Mouse (Mus musculus) ES-E14 (cell line): ENCODE measurements around the gene Srpk2. TPM values are rescaled to one million over a fixed set of nuclear protein-coding genes. Genes with fewer than 3 reads are reported as not detected.

Source experiments
- DNase-seq: peaks from one replicate; pipeline ENCODE4 v3.0.0-alpha.2; 2013; ENCODE audit warnings: low read depth, low spot score
- H3K27ac ChIP-seq: 2 replicates; pipeline ENCODE4 v1.5.1; 2012; ENCODE audit warnings: low read depth, mild to moderate bottlenecking, low read length, moderate library complexity, mixed read lengths; ENCODE audit not compliant: poor library complexity, insufficient read depth, severe bottlenecking
- H3K36me3 ChIP-seq: 2 replicates; pipeline ENCODE4 v1.6.1; 2012; ENCODE audit warnings: mild to moderate bottlenecking, low read length, moderate library complexity, mixed read lengths; ENCODE audit not compliant: control insufficient read depth, poor library complexity, insufficient read depth, severe bottlenecking
- H3K4me1 ChIP-seq, 2 experiments: fragments of 150-350 bp in 1 of 2; sonication (generic) in 1 of 2; 2 replicates each; pipeline ENCODE4 v1.6.1; 2012; ENCODE audit warnings: low read length in 2 of 2, mild to moderate bottlenecking in 1 of 2, mixed read lengths in 1 of 2; ENCODE audit not compliant: control insufficient read depth in 2 of 2, insufficient read depth in 2 of 2, poor library complexity in 1 of 2
- H3K4me3 ChIP-seq, 2 experiments: fragments of 150-350 bp in 1 of 2; sonication (generic) in 1 of 2; 2 replicates each; pipeline ENCODE4 v1.5.1; 2012; ENCODE audit warnings: low read length in 2 of 2, low read depth in 1 of 2, mild to moderate bottlenecking in 1 of 2, mixed read lengths in 1 of 2; ENCODE audit not compliant: insufficient read depth in 1 of 2, poor library complexity in 1 of 2, severe bottlenecking in 1 of 2
- H3K9ac ChIP-seq: 2 replicates; pipeline ENCODE4 v1.6.1; 2012; ENCODE audit warnings: low read depth, mild to moderate bottlenecking, low read length, mixed read lengths; ENCODE audit not compliant: poor library complexity, insufficient read depth, severe bottlenecking
- H3K9me3 ChIP-seq: fragments of 150-350 bp; sonication (generic); 2 replicates; pipeline ENCODE4 v1.6.1; 2012; ENCODE audit warnings: low read depth, mild to moderate bottlenecking, low read length; ENCODE audit not compliant: control insufficient read depth, insufficient read depth
- CHD2 ChIP-seq: IDR thresholded peaks from 2 replicates; pipeline ENCODE4 v1.6.1; 2014; ENCODE audit warnings: mild to moderate bottlenecking, low read depth, low read length, inconsistent platforms
- HCFC1 ChIP-seq: IDR thresholded peaks from 2 replicates; pipeline ENCODE4 v1.6.1; 2012; ENCODE audit warnings: low read length, inconsistent platforms, borderline replicate concordance; ENCODE audit not compliant: insufficient read depth
- MAFK ChIP-seq: IDR thresholded peaks from 2 replicates; pipeline ENCODE4 v1.6.1; 2014; ENCODE audit warnings: mild to moderate bottlenecking, low read depth, low read length, inconsistent platforms; ENCODE audit not compliant: insufficient read depth
- ZC3H11A ChIP-seq: IDR thresholded peaks from 2 replicates; pipeline ENCODE4 v1.6.1; 2012; ENCODE audit warnings: low read depth, mild to moderate bottlenecking, inconsistent platforms, low read length, borderline replicate concordance
- ZNF384 ChIP-seq: IDR thresholded peaks from 2 replicates; pipeline ENCODE4 v1.6.1; 2012; ENCODE audit warnings: low read depth, low read length, inconsistent platforms
- in situ Hi-C, 2 experiments: fragments of 600-800 bp; cut with MboI; formaldehyde crosslinking; loops; one replicate each; pipeline ENCODE4 v1.15.1; 2025; ENCODE audit warnings: low sequenced_read_pairs in 2 of 2, inconsistent platforms in 1 of 2; ENCODE audit not compliant: unreplicated experiment in 2 of 2
- total RNA-seq: library from RNA; depleted of rRNA; stranded (reverse); fragments of 300-350 nt; gene quantifications from 2 replicates; pipeline ENCODE4 v1.2.3, GENCODE M21; 2012

Srpk2 gene
- total RNA-seq, 1 experiment = 23.3 TPM

DNA sequence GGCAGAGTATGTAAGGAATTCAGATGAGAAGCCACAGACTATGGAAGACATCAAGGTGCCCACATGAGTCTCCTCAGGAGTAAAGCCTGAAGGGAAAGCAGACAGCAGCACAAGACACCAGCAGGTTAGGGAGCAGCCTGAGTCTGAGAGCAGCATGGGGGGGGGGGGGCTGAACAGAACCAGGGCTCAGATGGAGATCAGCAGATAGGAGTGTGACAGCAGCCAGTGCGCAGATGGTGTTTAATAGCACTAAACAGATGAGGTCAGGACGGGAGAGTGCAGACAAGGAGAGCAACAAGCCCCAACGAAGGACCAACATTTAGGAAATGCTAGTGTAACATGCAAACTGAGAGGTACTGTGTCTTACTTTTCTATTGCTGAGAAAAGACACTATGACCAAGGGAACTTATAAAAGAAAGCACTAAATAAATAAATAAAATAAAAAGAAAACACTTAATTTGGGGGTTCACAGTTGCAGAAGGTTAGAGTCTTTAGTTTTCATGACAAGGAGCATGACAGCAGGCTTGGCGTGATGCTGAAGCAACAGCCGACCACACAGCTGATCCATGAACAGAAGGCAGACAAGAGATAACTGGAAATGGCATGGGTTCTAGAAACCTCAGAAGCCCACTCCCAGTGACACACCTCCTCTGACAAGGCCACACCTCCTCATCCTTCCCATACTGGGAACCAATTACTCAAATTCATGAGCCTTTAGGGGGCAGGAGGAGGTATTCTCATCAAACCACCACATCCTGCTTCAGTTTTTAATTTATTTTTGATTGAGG is 84.5 kb downstream of the Srpk2 start:
- Histone ChIP-seq H3K9ac (no peak overlapping the region), H3K4me1 (peaks cover 6 to 22% of the 10 kb centered on the region in 2 experiments; a peak in 2 of 4 replicates), H3K9me3 (no peaks in the 10 kb centered on the region), H3K36me3 (no peaks in the 10 kb centered on the region), H3K27ac (no peak overlapping the region), H3K4me3 (no peak overlapping the region)
- no peak for TF ChIP-seq ZC3H11A
- TF ChIP-seq ZNF384 = no peak
- no peak for TF ChIP-seq MAFK
- TF ChIP-seq CHD2 = no peak
- no peak for TF ChIP-seq HCFC1
- in situ Hi-C loops = no loop called here
- no peak for DNase-seq

DNA sequence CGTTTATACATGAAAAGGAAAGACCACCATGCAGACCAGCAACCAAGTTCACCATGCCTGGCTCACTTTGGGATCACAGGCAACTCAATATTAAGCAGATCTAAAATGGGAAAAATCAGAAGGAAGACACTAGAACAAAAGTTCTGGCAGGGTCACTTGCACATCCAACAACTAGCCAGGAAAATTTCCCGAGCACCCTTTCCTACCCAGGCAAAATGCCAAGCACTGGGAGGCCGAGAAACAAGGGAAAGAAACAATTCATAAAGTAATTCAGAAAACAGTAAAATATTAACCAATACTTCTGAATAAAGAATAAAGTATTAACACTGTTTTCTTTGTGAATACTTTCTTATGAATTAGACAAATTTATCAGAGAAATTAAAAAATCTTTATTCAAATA is 85.2 kb downstream of the Srpk2 start:
- Histone ChIP-seq H3K36me3 (no peaks in the 10 kb centered on the region), H3K4me1 (peaks cover 6 to 22% of the 10 kb centered on the region in 2 experiments; a peak in 2 of 4 replicates), H3K9ac (no peak overlapping the region), H3K9me3 (no peaks in the 10 kb centered on the region), H3K27ac (no peak overlapping the region), H3K4me3 (no peak overlapping the region)
- TF ChIP-seq ZC3H11A (no peak), ZNF384 (no peak), CHD2 (no peak), MAFK (no peak), HCFC1 (no peak)
- no peak for DNase-seq
- in situ Hi-C loops = no loop called here

DNA sequence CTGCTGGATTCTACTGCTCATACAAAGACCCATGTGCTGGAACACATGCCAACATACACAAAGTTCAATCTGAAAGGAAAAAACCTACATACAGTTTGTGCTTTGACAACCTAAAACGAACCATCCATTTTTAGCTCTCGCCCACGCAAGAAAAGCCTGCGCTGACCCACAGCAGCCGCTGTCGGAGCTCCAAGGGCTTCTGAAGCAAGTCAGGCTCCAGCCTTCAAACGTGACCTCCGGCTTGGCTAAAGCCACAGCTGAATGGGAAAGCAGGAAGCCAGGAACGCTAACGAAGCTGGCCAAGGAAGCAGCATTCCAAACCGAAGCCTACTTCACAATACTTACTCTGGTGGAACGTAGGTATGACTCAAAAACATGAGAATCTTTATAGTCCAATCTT is 85.9 kb downstream of the Srpk2 start:
- in situ Hi-C loops = no loop called here
- no peak overlapping the region for H3K27ac ChIP-seq
- DNase-seq = no peak
- no peaks in the 10 kb centered on the region for H3K9me3 ChIP-seq
- no peak for TF ChIP-seq HCFC1
- no peak for TF ChIP-seq CHD2
- TF ChIP-seq MAFK = no peak
- TF ChIP-seq ZC3H11A = no peak
- TF ChIP-seq ZNF384 = no peak
- no peak overlapping the region for H3K9ac ChIP-seq
- peaks cover 6 to 20% of the 10 kb centered on the region in 2 experiments; a peak in 2 of 4 replicates for H3K4me1 ChIP-seq
- H3K4me3 ChIP-seq = no peak overlapping the region
- no peaks in the 10 kb centered on the region for H3K36me3 ChIP-seq

GRCm38 (mm10) chr5:23597999-23598398 is 86.4 kb downstream of the Srpk2 start:
- no peak overlapping the region for H3K27ac ChIP-seq

More at GRCm38 (mm10) chr5:23597999-23598398, 86.4 kb downstream of the Srpk2 start:
- H3K9ac ChIP-seq = no peak overlapping the region
- DNase-seq = no peak
- no peaks in the 10 kb centered on the region for H3K9me3 ChIP-seq
- no peaks in the 10 kb centered on the region for H3K36me3 ChIP-seq
- TF ChIP-seq ZNF384 (no peak), ZC3H11A (no peak), HCFC1 (no peak), MAFK (no peak), CHD2 (no peak)
- H3K4me3 ChIP-seq = no peak overlapping the region
- peaks cover 6 to 17% of the 10 kb centered on the region in 2 experiments; a peak in 2 of 4 replicates for H3K4me1 ChIP-seq
- in situ Hi-C loops = no loop called here
